Mouse (Mus musculus): ENCODE measurements around the gene Mylk4.

Mylk4 gene

DNA sequence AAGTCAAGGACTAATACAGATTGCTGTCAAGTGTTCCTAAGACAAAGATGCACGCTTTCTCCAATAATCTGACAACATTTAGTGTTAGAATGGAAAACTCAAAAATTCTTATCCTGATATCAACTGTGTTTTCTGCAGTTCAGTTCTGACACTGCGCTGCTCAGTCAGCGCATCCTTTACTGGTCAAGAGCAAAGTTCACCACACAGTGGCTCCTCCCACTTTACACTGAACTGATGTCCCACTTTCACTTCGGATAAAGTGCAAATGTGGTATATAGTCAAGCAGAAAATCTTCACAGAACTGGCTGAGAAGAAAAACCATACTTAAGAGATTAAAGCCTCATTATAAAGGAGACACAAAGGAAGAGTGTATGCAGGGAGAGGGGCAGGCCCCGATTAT is 11.4 kb upstream of the Mylk4 start:
- peak; percentile 79 for DNase-seq

DNA sequence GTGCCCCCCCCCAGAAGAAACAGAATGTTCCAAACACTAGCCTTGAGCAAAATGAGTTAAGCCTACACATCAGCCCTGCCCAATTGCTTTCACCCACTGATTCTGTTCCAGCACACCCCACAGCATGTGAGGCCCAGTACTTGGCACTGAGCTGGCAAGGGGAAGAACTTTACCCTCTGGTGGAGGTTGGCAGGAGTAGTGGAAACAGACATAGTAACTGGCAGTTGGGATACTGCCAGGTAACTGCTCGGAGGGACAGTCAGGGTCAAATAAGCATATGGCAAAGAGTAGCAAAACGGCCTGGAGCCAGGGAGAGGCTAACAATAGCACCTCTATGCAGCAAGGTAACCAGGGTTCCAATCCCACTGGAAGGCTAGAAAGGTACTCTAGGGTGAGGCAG is 10.9 kb upstream of the Mylk4 start:
- peak; percentile 95 for DNase-seq

DNA sequence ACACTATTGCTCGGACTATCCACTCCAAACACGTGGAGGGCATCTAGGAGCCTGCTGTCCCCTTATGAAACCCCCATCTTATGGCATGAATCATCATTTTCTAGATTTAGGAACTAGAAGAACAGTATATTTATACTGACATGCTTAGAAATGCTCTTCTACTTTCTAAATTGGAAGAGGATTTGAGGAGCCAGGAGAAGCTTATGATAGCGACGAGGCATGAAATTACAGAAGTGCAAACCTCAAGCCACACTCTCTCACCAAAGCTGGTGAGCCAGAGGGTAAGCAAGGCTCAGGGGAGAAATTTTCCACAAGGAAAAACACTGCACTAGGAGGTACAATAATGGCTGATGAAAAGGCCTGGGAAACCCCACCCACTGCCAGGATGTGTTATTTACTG is 6.0 kb upstream of the Mylk4 start:
- no peak for DNase-seq

DNA sequence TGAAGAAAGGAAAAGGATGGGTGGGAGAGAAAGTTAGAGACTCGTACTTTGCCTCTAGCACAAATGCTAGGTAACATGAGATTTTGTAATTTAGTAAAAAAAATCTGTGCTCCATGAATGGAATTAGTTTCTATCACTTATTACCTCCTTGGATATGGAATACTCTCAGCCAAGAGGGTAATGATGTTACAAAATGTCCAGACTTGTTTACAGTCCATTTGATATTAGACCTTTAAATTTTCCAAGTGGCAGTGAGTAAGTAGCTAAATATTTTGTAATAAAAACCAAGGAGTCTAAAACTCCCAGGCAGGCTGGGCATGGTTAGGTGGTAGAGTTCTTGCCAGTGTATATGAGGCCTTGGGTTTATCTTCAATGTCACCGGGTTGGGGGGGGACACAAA is 3.8 kb upstream of the Mylk4 start:
- no peak for DNase-seq

DNA sequence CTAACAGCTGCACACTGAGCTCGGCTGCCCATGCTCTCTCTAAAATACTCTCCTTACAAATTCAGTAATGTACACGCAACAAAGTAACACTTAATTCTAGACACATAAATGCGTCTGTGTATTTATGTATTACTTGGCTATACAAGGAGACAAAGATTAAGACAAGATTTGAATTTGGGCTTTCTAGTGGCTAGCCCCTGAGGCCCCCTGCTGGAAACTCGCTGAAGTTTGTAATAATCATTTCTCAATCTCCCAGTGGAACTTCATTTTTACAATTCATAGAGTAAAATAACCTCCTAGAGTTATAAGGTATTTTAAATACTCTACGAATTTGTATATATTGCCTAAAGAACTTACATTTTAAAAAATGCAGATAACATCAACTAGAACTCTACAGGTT is 699 bp downstream of the Mylk4 start:
- no peak for DNase-seq

DNA sequence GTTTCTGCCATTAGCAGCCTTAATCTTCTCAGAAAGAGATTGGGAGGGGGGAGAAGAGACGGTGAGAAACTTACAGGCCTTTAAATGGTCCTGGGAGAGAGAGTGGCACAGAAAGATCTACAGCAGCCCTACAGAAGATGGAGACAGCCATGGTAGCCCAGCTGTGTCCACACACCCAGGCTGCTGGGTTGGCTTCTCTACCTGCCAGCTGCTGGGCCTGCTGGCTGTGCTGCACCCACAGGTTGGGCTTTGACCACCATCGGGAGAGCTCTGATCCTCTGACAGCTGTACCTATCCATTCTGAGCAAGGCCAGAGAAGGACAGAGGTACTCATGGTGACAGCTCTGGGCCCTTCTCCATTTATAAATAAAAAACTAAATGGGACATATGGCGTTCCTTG is 4.9 kb downstream of the Mylk4 start:
- no peak for DNase-seq

DNA sequence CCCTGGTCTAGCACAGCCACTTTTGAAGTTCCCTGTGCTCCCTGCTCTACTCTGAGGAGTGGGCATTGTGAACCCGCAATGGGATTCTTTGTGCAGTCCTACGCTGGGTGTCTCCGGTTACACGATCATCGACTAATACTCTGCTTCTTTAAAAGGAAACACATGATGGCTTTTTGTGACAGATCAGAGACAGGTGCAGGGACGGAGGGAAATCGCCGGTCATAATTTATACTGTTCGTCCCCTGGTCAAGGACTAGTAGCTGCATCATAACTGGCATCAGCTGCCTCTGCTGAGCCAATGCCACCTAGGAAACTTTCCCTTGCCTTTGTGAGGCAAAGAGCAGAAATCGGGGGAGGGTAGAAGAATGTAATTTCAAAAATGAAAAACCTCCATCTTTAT is 7.4 kb downstream of the Mylk4 start:
- DNase-seq = no peak

DNA sequence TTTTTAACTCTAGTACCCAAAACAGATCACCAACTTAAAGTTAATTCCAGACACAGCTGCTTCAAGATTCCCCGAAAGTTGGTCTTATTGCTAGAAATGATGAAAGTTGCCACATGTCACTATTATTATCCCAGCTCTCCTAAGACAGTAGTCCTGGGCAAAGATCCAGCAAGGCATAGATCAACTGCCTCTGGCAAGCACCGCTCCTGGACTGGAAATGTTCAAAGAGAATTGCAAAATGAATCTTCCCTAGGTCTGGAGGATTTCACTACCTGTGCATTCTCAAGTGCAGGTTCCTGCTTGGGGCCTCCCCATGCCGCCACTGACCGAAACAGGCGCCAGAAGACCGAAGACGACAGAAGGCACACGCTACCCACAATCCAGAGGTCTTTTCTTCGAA is 7.9 kb downstream of the Mylk4 start:
- DNase-seq = no peak

DNA sequence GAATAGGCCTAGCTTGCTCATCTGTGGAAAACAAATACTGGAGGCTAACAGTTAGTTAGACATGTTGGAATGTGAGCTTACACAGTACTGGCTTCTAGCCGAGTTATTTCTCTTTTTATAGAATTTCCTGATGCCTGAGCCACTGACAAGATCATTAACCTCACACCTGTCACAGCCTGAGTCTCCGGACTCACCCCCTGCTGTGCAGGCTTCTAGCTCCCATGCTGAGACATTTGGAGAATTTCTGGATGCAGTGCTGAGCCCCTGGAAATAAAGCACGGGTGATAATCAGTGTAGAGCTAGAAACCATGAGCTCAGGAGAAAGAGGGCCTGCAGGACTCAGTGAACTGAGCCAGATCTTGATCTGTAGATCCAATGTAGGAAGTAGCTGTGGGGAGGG is 13.8 kb downstream of the Mylk4 start:
- DNase-seq = no peak

DNA sequence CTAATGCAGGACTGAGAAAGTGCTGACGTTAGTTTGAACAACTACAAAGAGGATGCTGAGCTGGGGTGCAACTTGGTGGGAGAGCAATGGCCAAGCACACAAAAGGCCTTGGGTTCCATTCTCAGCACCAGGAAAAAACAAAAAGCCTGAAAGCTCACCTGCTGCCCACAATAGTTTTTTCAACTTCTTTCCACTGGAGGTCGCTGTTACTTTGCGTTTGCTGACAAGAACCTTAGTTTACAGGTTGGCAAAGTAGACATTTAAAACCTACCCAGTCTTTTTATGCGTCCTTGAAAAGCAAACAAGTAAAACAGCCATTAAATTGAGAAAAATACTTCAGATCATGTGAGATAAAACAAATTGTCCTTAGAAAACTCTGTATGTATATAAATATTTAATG is 15.7 kb downstream of the Mylk4 start:
- DNase-seq = peak; percentile 76

DNA sequence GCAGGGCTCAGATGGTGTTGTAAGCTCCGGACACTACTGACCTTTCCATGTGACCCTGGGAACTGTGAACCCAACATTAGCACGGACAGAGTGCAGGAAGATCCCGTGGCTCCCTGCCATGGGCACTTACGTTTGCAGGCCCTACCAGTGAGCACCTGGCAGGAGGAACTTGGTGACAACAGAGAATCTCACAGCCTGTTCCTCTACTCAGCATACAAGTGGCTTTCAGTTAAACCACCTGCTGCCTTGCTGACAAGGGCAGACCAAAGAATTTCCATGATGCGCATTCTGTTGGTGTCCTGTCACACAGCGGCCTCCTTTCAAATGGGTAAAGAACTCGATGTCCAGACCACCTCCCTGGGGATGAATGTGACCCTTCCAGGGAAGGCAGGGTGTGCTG is 19.3 kb downstream of the Mylk4 start:
- no peak for DNase-seq

DNA sequence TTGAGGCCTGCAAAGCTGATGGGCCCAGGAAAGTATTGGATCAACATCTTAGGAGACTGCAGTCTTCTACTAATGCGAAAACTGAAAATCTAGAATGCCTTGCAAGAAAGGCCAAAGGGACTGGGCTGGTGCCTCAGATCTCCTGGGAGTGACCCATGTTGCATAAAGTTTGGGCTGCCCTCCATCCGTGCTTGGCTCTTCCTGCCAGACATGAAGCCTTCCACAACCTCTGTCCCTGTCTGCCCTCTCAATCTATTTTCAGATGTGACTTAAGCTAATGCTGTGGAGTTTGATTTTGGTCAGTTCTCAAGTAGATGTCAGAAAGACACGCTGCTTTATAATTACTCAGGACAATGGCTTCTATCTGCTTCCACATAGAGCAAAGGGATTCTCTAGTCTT is 20.6 kb downstream of the Mylk4 start:
- no peak for DNase-seq

DNA sequence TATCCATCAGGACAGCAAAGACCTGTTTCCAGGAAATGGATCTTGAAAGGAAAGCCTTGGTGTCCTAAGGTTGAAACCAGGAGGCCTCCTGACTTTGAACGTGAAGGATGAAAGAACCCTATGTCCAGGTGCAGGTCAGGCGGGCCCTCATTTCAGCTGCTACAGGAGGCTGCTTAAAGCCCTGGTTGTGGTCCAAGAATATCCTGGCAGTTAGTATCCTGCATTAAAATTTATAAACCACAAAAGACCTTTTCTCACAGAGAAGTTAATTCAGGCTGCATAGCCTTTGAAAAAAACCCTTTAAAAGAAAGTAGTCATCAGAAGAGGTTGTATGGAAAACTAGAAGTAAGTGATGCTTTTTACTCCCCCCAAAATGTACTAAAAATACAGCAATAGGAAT is 23.0 kb downstream of the Mylk4 start:
- DNase-seq = no peak

DNA sequence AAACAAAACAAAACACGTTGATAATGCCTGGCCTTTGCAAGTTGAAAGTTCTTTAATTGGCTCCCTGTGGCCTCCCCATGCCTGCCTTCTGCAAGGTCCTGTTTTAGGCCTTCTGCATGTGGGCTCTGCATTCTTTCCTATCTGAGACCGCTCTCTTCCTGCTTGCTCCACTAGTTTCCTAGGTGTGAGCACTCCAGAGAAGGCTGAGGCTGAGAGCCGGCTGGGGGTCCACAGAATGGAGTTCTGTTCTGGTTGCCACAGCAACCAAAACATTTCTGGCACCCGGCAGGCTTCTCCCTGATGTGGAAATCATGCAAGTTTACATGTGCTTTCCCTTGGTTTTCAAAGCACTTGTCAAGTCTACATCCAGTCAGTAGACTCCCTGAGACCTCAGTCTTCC is 24.7 kb downstream of the Mylk4 start:
- DNase-seq = no peak

DNA sequence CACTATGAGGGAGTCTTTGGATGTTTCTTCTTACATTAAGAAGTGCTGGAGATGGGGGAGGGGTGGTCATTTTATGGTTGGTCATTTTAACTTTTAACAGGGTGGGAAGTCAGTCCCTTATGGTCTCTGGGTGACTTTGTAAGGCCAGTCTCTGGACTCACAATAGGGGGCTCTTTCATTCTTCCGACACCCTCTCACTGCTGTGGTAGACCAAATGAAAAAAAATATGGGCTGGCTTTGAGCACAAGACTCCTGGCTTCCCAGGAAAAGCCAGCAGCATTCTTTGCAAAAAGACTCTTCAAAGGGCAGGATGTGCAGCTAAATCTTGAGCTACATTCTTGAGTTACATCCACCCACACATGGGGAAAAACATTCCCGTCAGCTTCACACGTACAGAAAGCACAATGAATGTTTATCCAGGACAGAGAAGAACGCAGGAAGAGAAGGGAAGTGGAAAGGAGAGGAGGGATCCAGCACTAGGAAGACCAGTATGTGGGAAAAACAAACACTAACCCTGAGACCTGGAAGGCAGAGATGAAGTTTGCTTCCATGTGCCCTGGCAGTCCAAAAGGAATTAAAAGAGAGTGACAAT is 31.6 kb downstream of the Mylk4 start:
- no peak for DNase-seq

DNA sequence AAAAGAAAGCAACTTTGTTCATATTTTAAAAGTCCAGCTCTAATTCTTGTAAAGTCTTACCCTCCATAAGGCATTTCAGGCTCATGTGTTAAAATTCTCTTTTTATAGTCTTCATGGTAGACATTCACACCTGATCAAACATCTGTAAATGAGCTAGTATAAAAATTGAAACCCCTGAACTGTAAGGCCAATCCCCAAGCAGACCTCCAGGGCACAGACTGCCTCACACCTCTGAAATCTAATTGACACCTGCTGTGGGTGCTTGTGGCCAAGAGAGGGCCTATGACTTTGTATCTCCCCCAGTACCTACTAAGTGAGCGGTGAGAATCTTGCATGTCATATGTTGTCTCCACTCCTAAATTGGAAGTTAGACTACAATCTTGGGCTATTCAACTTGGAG is 33.2 kb downstream of the Mylk4 start:
- no peak for DNase-seq

DNA sequence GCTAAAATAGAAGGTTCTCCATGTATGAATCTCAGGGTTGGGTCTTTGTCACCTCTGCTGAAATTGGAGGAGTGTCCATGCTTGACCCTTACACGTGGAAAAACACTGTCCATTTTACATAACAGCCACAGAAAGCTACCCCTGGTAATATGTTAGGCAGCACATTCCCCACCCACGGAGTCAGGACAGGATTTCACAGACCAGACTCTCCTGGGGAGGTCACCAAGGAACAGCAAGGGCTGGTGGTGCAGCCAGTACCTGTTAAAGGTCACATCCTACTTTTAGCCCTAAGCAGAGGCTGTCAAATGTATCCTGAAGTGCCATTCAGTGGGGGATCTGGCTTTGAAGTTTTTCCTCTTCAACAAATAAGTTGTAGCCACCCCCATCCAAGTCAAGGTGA is 35.3 kb downstream of the Mylk4 start:
- no peak for DNase-seq

DNA sequence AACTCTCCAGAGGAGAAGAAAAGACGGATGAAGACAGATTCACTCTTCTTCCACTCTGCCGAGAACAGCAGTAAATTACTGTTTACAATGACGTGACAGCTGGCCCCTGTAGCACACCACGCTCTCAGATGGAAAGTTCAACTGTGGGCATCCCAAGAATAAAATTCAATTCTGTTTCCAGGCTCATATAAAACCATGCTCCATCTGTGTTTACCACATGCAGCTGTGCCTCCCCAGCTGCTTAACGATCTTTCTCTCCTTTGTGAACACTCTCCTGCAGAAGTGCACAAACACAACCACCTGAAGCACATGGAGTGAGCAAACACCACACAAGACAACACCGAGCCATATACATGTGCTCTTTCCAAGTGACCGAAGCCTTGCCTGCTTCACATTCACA is 42.6 kb downstream of the Mylk4 start:
- DNase-seq = no peak

DNA sequence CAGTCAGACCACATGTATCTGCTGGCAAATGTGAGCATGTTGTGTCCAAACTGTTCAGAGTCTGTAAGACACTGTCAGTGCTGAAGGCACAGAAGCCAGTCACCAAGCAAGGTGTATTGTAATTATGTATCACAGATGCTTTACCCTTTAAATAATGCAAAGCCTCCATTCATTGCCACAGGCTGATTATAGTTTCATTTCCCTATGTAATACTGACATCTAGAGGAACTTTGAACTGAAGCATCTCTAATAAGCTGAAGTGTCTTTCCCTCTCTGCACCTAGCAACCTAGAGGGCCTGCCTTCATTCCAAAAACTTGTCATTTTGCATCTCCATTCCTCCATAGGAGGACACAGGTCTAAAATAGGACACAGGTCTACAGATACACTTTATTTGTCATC is 52.5 kb downstream of the Mylk4 start:
- DNase-seq = no peak

DNA sequence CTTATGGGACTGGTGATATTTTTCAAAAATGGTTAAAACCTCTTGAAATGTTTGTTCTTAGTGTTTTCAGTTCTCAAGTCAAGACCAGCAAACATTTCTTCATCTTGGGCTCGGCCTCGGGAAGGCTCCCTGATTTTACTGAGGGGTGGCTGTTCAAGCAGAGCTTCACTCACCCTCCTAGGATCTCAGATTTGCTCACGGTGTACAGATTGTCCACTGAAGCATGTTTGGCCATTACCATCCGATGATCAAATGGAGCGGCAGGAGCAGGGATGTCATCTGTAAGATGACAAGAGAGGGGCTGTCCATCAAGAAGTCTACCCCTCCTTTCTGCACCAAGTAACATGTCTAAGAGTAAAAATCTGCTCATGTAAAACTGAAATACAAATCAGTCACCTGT is 59.1 kb downstream of the Mylk4 start:
- no peak for DNase-seq

DNA sequence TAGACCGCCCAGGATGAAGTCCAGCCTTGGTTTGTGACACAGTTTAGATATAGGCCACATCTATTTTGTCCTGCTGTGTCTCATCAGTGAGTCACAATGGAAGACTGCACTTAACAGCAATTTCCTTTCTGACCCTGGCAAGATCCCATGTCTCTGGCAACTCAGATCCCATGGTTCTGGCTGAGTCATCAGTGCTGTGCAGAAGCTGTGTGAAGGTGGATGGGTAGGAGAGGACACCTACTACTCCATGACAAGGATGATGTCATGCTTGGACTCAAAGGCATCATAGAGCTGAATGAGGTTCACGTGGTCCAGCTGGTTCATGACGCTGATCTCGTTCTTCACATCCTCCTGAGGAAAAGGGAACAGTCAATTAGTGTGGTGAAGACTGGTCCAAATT is 62.0 kb downstream of the Mylk4 start:
- no peak for DNase-seq

DNA sequence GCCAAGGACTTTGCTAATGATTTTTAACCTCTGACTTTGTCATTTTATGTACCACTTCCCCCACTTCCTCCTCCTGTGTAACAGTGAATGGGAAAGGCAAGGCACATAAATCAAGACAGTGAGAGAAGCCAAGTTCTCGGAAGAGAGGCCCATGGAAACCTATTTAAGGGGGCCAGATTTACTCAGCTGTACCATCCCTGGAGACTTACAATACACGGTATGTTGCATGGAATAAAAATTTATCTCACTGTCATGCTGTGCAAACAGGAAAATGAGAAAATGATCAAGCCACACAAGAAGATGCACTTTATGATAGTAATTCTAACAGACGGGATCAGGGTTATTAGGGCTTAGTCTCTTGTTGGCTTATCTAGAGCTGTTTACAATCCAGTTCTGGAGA is 64.5 kb downstream of the Mylk4 start:
- no peak for DNase-seq

DNA sequence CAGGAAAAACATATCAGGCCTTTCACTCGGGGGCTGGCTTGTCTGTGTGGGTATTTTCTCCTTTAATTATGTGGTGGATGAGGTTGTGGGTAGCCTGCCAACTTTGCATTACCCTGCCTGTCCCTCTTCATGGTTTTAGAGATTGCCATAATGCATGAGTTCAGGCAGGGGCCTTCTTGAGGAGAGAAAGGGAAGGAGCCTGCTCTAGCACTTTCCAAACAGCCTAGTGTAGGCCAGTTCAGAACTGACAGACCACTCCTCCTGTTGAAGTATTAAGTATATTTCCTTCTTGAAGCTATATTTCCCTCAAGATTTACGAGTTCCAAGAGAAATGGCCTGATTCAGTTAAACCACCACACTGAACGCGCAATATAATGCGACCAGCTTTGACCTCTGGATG is 66.0 kb downstream of the Mylk4 start:
- DNase-seq = no peak

DNA sequence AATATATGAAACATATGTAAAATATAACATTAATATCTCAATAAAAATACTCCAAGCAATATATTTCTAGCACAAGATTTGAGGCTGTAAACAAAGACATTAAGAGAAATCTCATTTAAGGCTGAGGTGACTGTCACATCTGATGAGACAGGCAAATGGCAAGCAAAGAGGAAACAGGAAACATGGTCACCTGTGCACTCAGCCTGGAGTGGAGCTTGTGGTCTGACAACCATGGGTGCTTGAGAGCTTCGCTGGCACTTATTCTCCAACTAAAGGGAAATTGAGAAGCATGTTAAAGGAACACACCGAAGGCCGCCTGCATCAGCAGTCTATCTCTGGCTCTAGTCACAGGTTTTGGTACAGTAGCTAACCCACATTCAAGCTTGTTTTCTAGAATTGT is 71.2 kb downstream of the Mylk4 start:
- DNase-seq = no peak

DNA sequence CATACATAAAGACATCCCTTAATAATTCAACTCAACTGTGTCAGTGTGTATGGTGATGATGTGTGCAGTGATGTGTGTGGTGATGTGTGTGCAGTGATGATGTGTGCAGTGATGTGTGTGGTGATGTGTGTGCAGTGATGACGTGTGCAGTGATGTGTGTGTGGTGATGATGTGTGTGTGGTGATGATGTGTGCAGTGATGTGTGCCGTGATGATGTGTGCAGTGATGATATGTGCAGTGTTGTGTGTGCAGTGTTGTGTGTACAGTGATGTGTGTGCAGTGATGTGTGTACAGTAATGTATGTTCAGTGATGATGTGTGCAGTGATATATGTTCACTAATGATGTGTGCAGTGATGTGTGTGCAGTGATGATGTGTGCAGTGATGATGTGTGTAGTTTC is 75.9 kb downstream of the Mylk4 start:
- no peak for DNase-seq

DNA sequence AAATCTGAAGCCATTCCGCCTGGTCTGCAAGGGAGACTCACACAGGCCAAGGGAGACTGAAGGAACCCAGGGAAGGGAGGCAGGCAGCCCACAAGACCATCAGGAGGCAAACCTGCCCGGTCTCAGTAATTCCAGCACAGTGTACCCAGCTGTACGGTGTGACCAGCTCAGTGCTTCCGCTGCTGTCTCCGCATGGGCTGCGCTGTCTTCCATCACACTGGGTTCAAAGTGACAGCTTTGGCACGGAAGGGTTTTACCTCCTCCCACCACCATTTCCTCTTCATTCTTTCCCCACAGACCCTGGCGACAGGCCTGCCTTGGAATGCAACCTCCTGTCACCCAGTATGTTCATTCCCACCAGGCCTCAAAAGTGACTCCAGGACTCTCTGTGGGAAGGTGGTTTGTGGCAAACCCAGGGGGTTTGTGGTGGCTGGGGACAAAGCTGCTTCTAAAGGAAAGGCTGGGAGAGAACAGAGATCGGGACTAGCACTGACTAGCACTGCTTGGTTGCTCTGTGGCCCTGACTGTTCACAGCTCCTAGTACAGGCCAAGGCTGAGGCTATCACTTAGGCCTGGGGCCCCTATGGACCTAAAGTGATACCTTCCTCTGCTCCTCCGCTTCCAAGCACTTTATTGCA is 77.0 kb downstream of the Mylk4 start:
- DNase-seq = no peak
